Mouse (Mus musculus) heart, postnatal 0 days (tissue): ENCODE results near the gene Foxp1.

Experiments
- CTCF ChIP-seq: IDR thresholded peaks from 2 replicates; pipeline ENCODE4 v1.5.1; 2016; ENCODE audit warnings: antibody characterized with exemption, control low read depth, low read depth
- EP300 ChIP-seq: IDR thresholded peaks from 2 replicates; pipeline ENCODE4 v1.6.1; 2016; ENCODE audit warnings: antibody characterized with exemption, low read depth

DNA sequence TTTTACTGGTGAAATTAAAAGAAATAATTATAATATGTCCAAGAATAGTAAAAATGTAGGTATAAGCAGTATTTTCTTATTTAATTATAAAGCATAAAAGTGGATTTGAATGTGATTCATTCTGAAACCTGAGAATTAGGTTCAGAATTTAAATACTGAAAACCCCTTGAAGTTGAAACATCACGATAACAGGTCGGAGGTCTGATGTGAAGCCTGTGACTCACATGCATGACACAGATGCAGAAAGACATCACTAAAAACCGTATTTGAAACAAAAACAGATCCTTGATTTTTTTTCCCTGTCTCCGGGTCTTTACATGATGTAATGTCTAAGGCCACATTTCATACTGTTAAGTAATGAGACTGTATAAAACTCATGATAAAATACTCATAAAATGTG lies 181.6 kb downstream of the Foxp1 start:
- TF ChIP-seq CTCF, result no peak
- no peak for TF ChIP-seq EP300
